Mouse (Mus musculus) embryonic facial prominence, embryonic 11.5 days (tissue): ENCODE data around the gene Ccdc177. TPM values are rescaled to one million over a fixed set of nuclear protein-coding genes. Genes with fewer than 3 reads are reported as not detected.

Experiments used
- ATAC-seq: fragments of 200-750 bp; cut with Nextera tagmentation; replicated peaks from 2 replicates; pipeline ENCODE4 v1.8.0; 2017; ENCODE audit warnings: low read depth; ENCODE audit not compliant: insufficient number of reproducible peaks, low FRiP score, low TSS enrichment
- DNase-seq: peaks from one replicate; pipeline ENCODE4 v3.0.0-alpha.2; 2015; ENCODE audit warnings: low spot score
- H3K27ac ChIP-seq: fragments of 300-500 bp; sonication (generic); replicated peaks from 2 replicates; pipeline ENCODE4 v1.5.1; 2014; ENCODE audit warnings: mild to moderate bottlenecking, low read depth, low read length, control low read depth
- H3K27me3 ChIP-seq: fragments of 300-500 bp; sonication (generic); 2 replicates; pipeline ENCODE4 v1.6.1; 2014; ENCODE audit warnings: mild to moderate bottlenecking, low read length, moderate library complexity, mixed read lengths; ENCODE audit not compliant: control insufficient read depth, insufficient read depth
- H3K36me3 ChIP-seq: fragments of 300-500 bp; sonication (generic); replicated peaks from 2 replicates; pipeline ENCODE4 v1.6.1; 2014; ENCODE audit warnings: low read depth, mild to moderate bottlenecking, low read length, moderate library complexity, mixed read lengths; ENCODE audit not compliant: control insufficient read depth, insufficient read depth
- H3K4me1 ChIP-seq: fragments of 300-500 bp; sonication (generic); 2 replicates; pipeline ENCODE4 v1.6.1; 2014; ENCODE audit warnings: low read length, mixed read lengths; ENCODE audit not compliant: control insufficient read depth, insufficient read depth
- H3K4me2 ChIP-seq: fragments of 300-500 bp; sonication (generic); 2 replicates; pipeline ENCODE4 v1.6.1; 2014; ENCODE audit warnings: low read depth, mild to moderate bottlenecking, control low read depth, low read length, moderate library complexity
- H3K4me3 ChIP-seq: fragments of 300-500 bp; sonication (generic); 2 replicates; pipeline ENCODE4 v1.5.1; 2014; ENCODE audit warnings: low read depth, low read length, control low read depth
- H3K9ac ChIP-seq: fragments of 300-500 bp; sonication (generic); replicated peaks from 2 replicates; pipeline ENCODE4 v1.6.1; 2014; ENCODE audit warnings: mild to moderate bottlenecking, control low read depth, low read length
- H3K9me3 ChIP-seq: fragments of 300-500 bp; sonication (generic); replicated peaks from 2 replicates; pipeline ENCODE4 v1.6.1; 2016; ENCODE audit warnings: mild to moderate bottlenecking, low read length, inconsistent platforms, mixed read lengths; ENCODE audit not compliant: control insufficient read depth
- WGBS: fragments of 180-500 bp; shearing (Covaris S2); extraction: QIAGEN DNeasy Blood & Tissue Kit; methylation state at CpG from one replicate; pipeline ENCODE4 v1.1.7; 2014; 5-methylcytosine and 5-hydroxymethylcytosine counted together
- polyA plus RNA-seq: library from polyadenylated mRNA; unstranded; fragments of >200 nt; fragmentation: Nextera tagmentation; extraction: Ambion mirVana; gene quantifications from 2 replicates; pipeline ENCODE4 v1.2.1, GENCODE M21; 2014

Gene Ccdc177
- polyA plus RNA-seq, 1 experiment from 2014 or later, result 1.3 TPM

- H3K36me3 ChIP-seq, result no peaks in the 10 kb centered on the region
Observed at GRCm38 (mm10) chr12:80728207-80728606, 32.3 kb downstream of the Ccdc177 start.

GRCm38 (mm10) chr12:80724853-80725559 lies 35.5 kb downstream of the Ccdc177 start:
- DNase-seq, result peak; percentile 81
- Histone ChIP-seq H3K4me2 (no peak overlapping the region), H3K27ac (no peak overlapping the region), H3K9me3 (no peaks in the 10 kb centered on the region), H3K36me3 (no peaks in the 10 kb centered on the region), H3K9ac (no peak overlapping the region), H3K4me1 (no peaks in the 10 kb centered on the region), H3K4me3 (no peak overlapping the region), H3K27me3 (no peaks in the 10 kb centered on the region)
- ATAC-seq, result no peak
- WGBS, result 35% methylated on average over 10 of the region's 10 CpGs

More at GRCm38 (mm10) chr12:80728207-80728606, 32.3 kb downstream of the Ccdc177 start:
- ATAC-seq (no peak), DNase-seq (no peak)
- Histone ChIP-seq H3K27ac (no peak overlapping the region), H3K4me3 (no peak overlapping the region), H3K9me3 (no peaks in the 10 kb centered on the region), H3K9ac (no peak overlapping the region), H3K4me2 (no peak overlapping the region), H3K4me1 (no peaks in the 10 kb centered on the region), H3K27me3 (no peaks in the 10 kb centered on the region)
- 29% methylated on average over 1 of the region's 1 CpGs for WGBS

- WGBS, result 87% methylated on average over 15 of the region's 15 CpGs
- Histone ChIP-seq H3K4me1 (no peaks in the 10 kb centered on the region), H3K9ac (no peak overlapping the region), H3K27me3 (no peaks in the 10 kb centered on the region), H3K9me3 (no peaks in the 10 kb centered on the region), H3K4me3 (no peak overlapping the region), H3K27ac (no peak overlapping the region), H3K36me3 (no peaks in the 10 kb centered on the region), H3K4me2 (no peak overlapping the region)
- ATAC-seq (no peak), DNase-seq (no peak)
Observed at GRCm38 (mm10) chr12:80721458-80721857, 39.0 kb downstream of the Ccdc177 start.

GRCm38 (mm10) chr12:80720507-80720906 lies 40.0 kb downstream of the Ccdc177 start:
- H3K27me3 ChIP-seq, result no peaks in the 10 kb centered on the region
- DNase-seq (no peak), ATAC-seq (no peak)
- H3K9ac ChIP-seq, result no peak overlapping the region
- H3K36me3 ChIP-seq, result no peaks in the 10 kb centered on the region
- 73% methylated on average over 12 of the region's 12 CpGs for WGBS
- no peak overlapping the region for H3K4me2 ChIP-seq
- no peaks in the 10 kb centered on the region for H3K4me1 ChIP-seq
- no peak overlapping the region for H3K4me3 ChIP-seq
- H3K9me3 ChIP-seq, result no peaks in the 10 kb centered on the region
- H3K27ac ChIP-seq, result no peak overlapping the region

DNA sequence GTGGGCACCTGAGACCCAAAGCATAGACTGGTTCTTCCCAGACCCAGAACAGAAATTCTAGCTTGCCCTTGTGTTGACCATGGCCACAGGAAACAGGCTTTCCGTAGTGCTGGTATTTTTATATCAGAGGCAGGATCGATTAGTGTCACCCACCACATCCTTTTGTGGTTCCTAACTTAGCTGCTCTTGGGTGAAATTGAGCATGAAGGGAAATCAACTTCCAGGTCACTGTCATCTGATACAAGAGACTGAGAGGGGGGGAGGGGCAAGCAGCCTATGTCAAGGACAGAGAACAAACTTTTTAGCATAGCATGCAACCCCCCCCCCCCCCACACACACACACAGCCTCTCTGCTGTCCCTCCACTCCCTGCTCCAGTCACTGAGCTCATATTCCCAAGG lies 41.3 kb downstream of the Ccdc177 start:
- Histone ChIP-seq H3K36me3 (no peaks in the 10 kb centered on the region), H3K9me3 (no peaks in the 10 kb centered on the region), H3K4me2 (no peak overlapping the region), H3K27me3 (no peaks in the 10 kb centered on the region), H3K4me1 (no peaks in the 10 kb centered on the region), H3K9ac (no peak overlapping the region), H3K27ac (no peak overlapping the region), H3K4me3 (no peak overlapping the region)
- DNase-seq (no peak), ATAC-seq (no peak)
- 73% methylated on average over 2 of the region's 2 CpGs for WGBS

DNA sequence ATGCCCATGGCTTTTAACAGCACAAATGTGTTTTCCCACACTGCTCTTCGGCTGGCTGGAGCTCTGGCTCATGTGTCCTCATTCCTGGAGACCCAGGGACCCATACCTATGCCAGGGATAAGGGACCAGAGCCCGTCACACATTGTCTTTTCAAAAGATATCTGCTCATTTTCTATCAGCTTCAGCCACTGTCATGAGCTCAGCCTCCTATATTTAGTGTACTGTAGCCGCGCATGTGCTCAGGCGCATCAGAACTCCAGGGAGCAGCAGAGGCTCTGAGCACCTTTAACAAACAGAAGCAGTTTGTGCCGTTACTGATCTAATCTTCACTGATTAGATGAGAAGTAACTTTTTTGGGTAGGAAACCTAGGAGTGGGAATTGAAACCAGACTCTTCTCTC lies 44.6 kb downstream of the Ccdc177 start:
- Histone ChIP-seq H3K27ac (no peak overlapping the region), H3K36me3 (no peaks in the 10 kb centered on the region), H3K27me3 (no peaks in the 10 kb centered on the region), H3K9me3 (no peaks in the 10 kb centered on the region), H3K4me2 (no peak overlapping the region), H3K4me3 (no peak overlapping the region), H3K9ac (no peak overlapping the region), H3K4me1 (no peaks in the 10 kb centered on the region)
- ATAC-seq, result no peak
- 73% methylated on average over 6 of the region's 6 CpGs for WGBS
- no peak for DNase-seq

DNA sequence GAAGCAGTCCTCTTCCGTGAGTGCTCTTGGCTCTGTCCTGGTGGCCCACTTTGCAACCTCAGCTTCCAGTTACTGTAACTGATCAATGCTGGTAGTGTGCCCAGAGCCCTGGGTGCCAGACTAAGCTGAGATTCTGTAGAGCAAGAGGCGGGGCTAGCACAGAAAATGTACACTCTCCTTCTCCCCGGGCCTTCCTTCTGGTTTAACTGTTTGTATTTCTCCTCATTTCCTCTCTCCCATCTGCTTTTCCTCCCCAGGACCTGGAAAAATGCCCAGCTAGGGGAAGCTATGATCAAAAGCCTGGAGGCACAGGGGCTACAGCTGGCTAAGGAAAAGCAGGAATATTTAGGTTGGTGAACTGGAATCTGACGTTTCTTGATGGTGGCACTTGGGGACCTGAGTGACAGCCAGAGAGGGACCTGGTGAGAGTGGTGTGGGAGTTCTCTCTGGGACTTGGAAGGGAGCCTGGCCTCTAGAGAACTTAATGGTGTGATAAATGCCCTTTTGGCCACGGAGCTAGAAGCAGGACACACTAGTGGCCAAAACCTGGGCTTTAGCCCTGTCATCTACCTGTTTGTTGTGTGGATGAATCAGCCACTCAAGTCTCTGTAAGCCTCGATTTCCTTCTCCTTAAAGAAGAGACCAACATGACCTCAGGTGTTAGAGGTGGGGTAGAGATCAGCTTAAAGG lies 53.4 kb downstream of the Ccdc177 start:
- WGBS, result 61% methylated on average over 6 of the region's 6 CpGs
- H3K9me3 ChIP-seq, result no peaks in the 10 kb centered on the region
- ATAC-seq, result no peak
- H3K9ac ChIP-seq, result no peak overlapping the region
- no peaks in the 10 kb centered on the region for H3K4me1 ChIP-seq
- no peak overlapping the region for H3K4me3 ChIP-seq
- no peak overlapping the region for H3K4me2 ChIP-seq
- H3K27ac ChIP-seq, result no peak overlapping the region
- no peak for DNase-seq
- H3K36me3 ChIP-seq, result no peaks in the 10 kb centered on the region
- H3K27me3 ChIP-seq, result no peaks in the 10 kb centered on the region

GRCm38 (mm10) chr12:80706208-80706914 lies 54.1 kb downstream of the Ccdc177 start:
- no peaks in the 10 kb centered on the region for H3K36me3 ChIP-seq
- whole genome bisulfite sequencing, result 54% methylated on average over 11 of the region's 11 CpGs
- H3K4me3 ChIP-seq, result no peak overlapping the region
- no peaks in the 10 kb centered on the region for H3K9me3 ChIP-seq
- ATAC-seq, result no peak
- H3K9ac ChIP-seq, result no peak overlapping the region
- DNase-seq, result no peak
- no peak overlapping the region for H3K27ac ChIP-seq
- no peaks in the 10 kb centered on the region for H3K4me1 ChIP-seq
- H3K27me3 ChIP-seq, result no peaks in the 10 kb centered on the region
- H3K4me2 ChIP-seq, result no peak overlapping the region
